Comparison of ENCODE assay signal across 9 mouse cellular contexts in the genomic region with DNA sequence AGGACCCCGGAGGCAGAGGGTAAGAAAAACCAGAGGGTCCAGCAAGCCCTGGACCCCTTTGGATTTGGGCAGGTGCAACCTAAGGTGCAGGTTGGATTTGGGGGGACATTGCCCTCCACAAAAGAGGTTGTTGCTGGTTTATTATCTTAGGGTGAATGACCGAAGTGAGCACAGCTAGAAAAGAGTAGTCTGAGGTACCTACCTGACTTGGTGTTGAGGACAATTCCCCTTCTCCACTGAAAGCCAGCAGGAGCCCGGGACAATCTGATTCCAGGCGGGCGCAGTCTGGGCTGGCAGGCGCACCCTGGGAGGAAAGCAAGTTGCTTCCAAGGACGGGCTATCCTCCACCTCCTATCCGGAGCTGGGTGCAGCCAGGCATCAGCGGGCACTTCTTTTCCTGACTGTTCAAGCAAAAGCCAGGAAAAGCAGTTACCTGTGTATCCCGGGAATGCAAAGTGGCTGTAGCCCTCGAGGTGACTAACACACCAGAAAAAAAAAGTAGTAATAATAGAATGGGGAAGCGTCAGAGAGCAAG. TPM values are rescaled to one million over a fixed set of nuclear protein-coding genes. Genes with fewer than 3 reads are reported as not detected.
DNase-seq lines count a peak whose midpoint lies in the region; ATAC-seq and TF ChIP-seq lines count a peak whose summit lies in the region.
"Had no signal": no experiment of that assay in that cellular context is flagged by ENCODE, and none has a peak within 500 bp of the region (broad histone marks: within the 10 kb centered on the region; RNA-seq: fewer than 3 reads in every experiment).

A gene (minus strand): TSS at position 485 of the 535 bp plus-strand sequence.

- 3% methylated on average over 12 of the region's 12 CpGs for WGBS in forebrain, embryonic 12.5 days
- WGBS in limb, embryonic 11.5 days, result 2% methylated on average over 12 of the region's 12 CpGs
- WGBS in neural tube, embryonic 15.5 days, result 2% methylated on average over 12 of the region's 12 CpGs

- peaks cover 14% of the 10 kb centered on the region; the same call in 1 of the 2 replicates for H3K4me1 ChIP-seq in forebrain, embryonic 12.5 days
- no peaks in the 10 kb centered on the region for H3K4me1 ChIP-seq in limb, embryonic 11.5 days (ENCODE audit: control insufficient read depth, insufficient read depth, low read length)
- H3K4me1 ChIP-seq in neural tube, embryonic 15.5 days, result peaks cover 15% of the 10 kb centered on the region

- ATAC-seq in forebrain, embryonic 12.5 days (ENCODE audit: low FRiP score), result peak; percentile 25
- no peak for ATAC-seq in limb, embryonic 11.5 days (ENCODE audit: insufficient number of reproducible peaks, low FRiP score, low TSS enrichment, low read depth)
- no peak for ATAC-seq in neural tube, embryonic 15.5 days (ENCODE audit: low FRiP score)
- ATAC-seq in inflammation-experienced regulatory T-cells, adult 6 months, result no peak

- H3K4me3 ChIP-seq in layer of hippocampus, adult 2 months, result peak within 1 kb of the TSS; percentile 4; the same call in 1 of the 2 replicates
- H3K4me3 ChIP-seq in forebrain, embryonic 12.5 days (replicated peaks), result peak within 1 kb of the TSS; percentile 56
- peak within 1 kb of the TSS; percentile 43 for H3K4me3 ChIP-seq in limb, embryonic 11.5 days (ENCODE audit: low read depth, low read length)
- H3K4me3 ChIP-seq in neural tube, embryonic 15.5 days (replicated peaks), result peak within 1 kb of the TSS; percentile 50

- no peaks in the 10 kb centered on the region for H3K9me3 ChIP-seq in forebrain, embryonic 12.5 days
- no peaks in the 10 kb centered on the region for H3K9me3 ChIP-seq in limb, embryonic 11.5 days (ENCODE audit: control insufficient read depth, low read length)
- H3K9me3 ChIP-seq in neural tube, embryonic 15.5 days (replicated peaks), result no peaks in the 10 kb centered on the region

- DNase-seq in layer of hippocampus, adult 2 months (ENCODE audit: low spot score in 2 of 2), result no peak
- no peak for DNase-seq in layer of hippocampus, adult 9-11 months
- peak; percentile 43 for DNase-seq in limb, embryonic 11.5 days (ENCODE audit: low spot score)
- DNase-seq in adrenal gland, postnatal 14 days, result no peak
- DNase-seq in cerebellum, adult 11-12 months, result no peak
- DNase-seq: lung, postnatal 4 days had no signal

- peak within 1 kb of the TSS; percentile 47 for H3K9ac ChIP-seq in forebrain, embryonic 12.5 days
- H3K9ac ChIP-seq in limb, embryonic 11.5 days (ENCODE audit: low read length), result peak within 1 kb of the TSS; percentile 45
- H3K9ac ChIP-seq in neural tube, embryonic 15.5 days (replicated peaks), result no peak within 1 kb of the TSS

- no peak for TF ChIP-seq CTCF in layer of hippocampus, adult 2 months (conservative IDR thresholded peaks at IDR 0.05)

- peaks cover 49% of the 10 kb centered on the region for H3K27me3 ChIP-seq in forebrain, embryonic 12.5 days
- peaks cover 35% of the 10 kb centered on the region for H3K27me3 ChIP-seq in limb, embryonic 11.5 days (ENCODE audit: control insufficient read depth, insufficient read depth, low read length)
- peaks cover 47% of the 10 kb centered on the region for H3K27me3 ChIP-seq in neural tube, embryonic 15.5 days (replicated peaks)

- peak within 1 kb of the TSS; percentile 94 for H3K4me2 ChIP-seq in forebrain, embryonic 12.5 days
- H3K4me2 ChIP-seq in limb, embryonic 11.5 days (ENCODE audit: low read depth, severe bottlenecking), result peak within 1 kb of the TSS; percentile 83
- peak within 1 kb of the TSS; percentile 99 for H3K4me2 ChIP-seq in neural tube, embryonic 15.5 days

- no peaks in the 10 kb centered on the region for H3K36me3 ChIP-seq in forebrain, embryonic 12.5 days (replicated peaks)
- H3K36me3 ChIP-seq in limb, embryonic 11.5 days (ENCODE audit: control insufficient read depth, insufficient read depth, low read length), result no peaks in the 10 kb centered on the region
- H3K36me3 ChIP-seq in neural tube, embryonic 15.5 days, result no peaks in the 10 kb centered on the region

- H3K27ac ChIP-seq in layer of hippocampus, adult 2 months, result no peak within 1 kb of the TSS
- no peak within 1 kb of the TSS for H3K27ac ChIP-seq in forebrain, embryonic 12.5 days
- H3K27ac ChIP-seq in limb, embryonic 11.5 days (replicated peaks; ENCODE audit: low read depth, low read length), result no peak within 1 kb of the TSS
- H3K27ac ChIP-seq in neural tube, embryonic 15.5 days (replicated peaks), result no peak within 1 kb of the TSS

RNA-seq across cellular contexts. Expression of the gene that starts here (rescaled TPM):
- total RNA-seq in layer of hippocampus, adult 2 months (2021), result not detected
- 1.2 and 1.9 TPM in 2 replicates for polyA plus RNA-seq in forebrain, embryonic 12.5 days (2016; fragmentation: Nextera tagmentation; extraction: Ambion mirVana)
- 0.16 and 0.62 TPM in 2 replicates for polyA plus RNA-seq in limb, embryonic 11.5 days (2014; fragmentation: Nextera tagmentation; extraction: Ambion mirVana)
- polyA plus RNA-seq in neural tube, embryonic 15.5 days (2015; fragmentation: Nextera tagmentation; extraction: Ambion mirVana), result 1.4 and 1.8 TPM in 2 replicates
- not detected in 2 replicates for total RNA-seq in adrenal gland, postnatal 14 days (2021)
- polyA plus RNA-seq in inflammation-experienced regulatory T-cells, adult 6 months (2017; shearing (Covaris generic)), result not detected

Comparison
In these comparisons a context has a peak if more than half of its experiments do, and no peak if none do; other contexts are left out.
1. Peak in DNase-seq, H3K4me3 ChIP-seq, H3K9ac ChIP-seq and H3K4me2 ChIP-seq in limb, embryonic 11.5 days; RNA of the gene not detected or under 1 TPM.
2. H3K4me3 ChIP-seq: peak in every context shown above with its lines; median percentile 56 in forebrain, embryonic 12.5 days; 50 in neural tube, embryonic 15.5 days; 43 in limb, embryonic 11.5 days; 4 in layer of hippocampus, adult 2 months.